Mouse (Mus musculus) forebrain, embryonic 14.5 days (tissue): Measurements from ENCODE around the gene Eef1akmt3. TPM values are rescaled to one million over a fixed set of nuclear protein-coding genes. Genes with fewer than 3 reads are reported as not detected.
"Not testable (repeated sequence)": the region's sequence is repeated elsewhere in the genome, so short reads cannot be mapped to it uniquely, and the experiment has no call there.

Experiments used
- ATAC-seq: fragments of 200-750 bp; cut with Nextera tagmentation; 2 replicates; pipeline ENCODE4 v1.8.0; 2017; ENCODE audit warnings: mild to moderate bottlenecking, moderate library complexity
- DNase-seq: peaks from one replicate; pipeline ENCODE4 v3.0.0-alpha.2; 2015; ENCODE audit warnings: low spot score
- H3K27ac ChIP-seq: fragments of 300-500 bp; sonication (generic); 2 replicates; pipeline ENCODE4 v1.5.1; 2014; ENCODE audit warnings: low read depth, mild to moderate bottlenecking, control low read depth, low read length, moderate library complexity
- H3K27me3 ChIP-seq: fragments of 300-500 bp; sonication (generic); replicated peaks from 2 replicates; pipeline ENCODE4 v1.6.1; 2014; ENCODE audit warnings: low read length, control low read depth, mixed read lengths; ENCODE audit not compliant: control insufficient read depth, insufficient read depth
- H3K36me3 ChIP-seq: fragments of 300-500 bp; sonication (generic); 2 replicates; pipeline ENCODE4 v1.6.1; 2014; ENCODE audit warnings: low read length, control low read depth; ENCODE audit not compliant: control insufficient read depth, insufficient read depth
- H3K4me1 ChIP-seq: fragments of 300-500 bp; sonication (generic); 2 replicates; pipeline ENCODE4 v1.6.1; 2014; ENCODE audit warnings: antibody characterized with exemption, low read length, control low read depth; ENCODE audit not compliant: control insufficient read depth, insufficient read depth
- H3K4me2 ChIP-seq: fragments of 300-500 bp; sonication (generic); 2 replicates; pipeline ENCODE4 v1.6.1; 2014; ENCODE audit warnings: mild to moderate bottlenecking, control low read depth, low read length
- H3K4me3 ChIP-seq: fragments of 300-500 bp; sonication (generic); 2 replicates; pipeline ENCODE4 v1.5.1; 2014; ENCODE audit warnings: low read depth, low read length, control low read depth
- H3K9ac ChIP-seq: fragments of 300-500 bp; sonication (generic); 2 replicates; pipeline ENCODE4 v1.6.1; 2014; ENCODE audit warnings: mild to moderate bottlenecking, low read length, control low read depth, moderate library complexity
- H3K9me3 ChIP-seq: fragments of 300-500 bp; sonication (generic); replicated peaks from 2 replicates; pipeline ENCODE4 v1.6.1; 2016; ENCODE audit warnings: low read length, control low read depth, mixed read lengths; ENCODE audit not compliant: control insufficient read depth
- WGBS: fragments of 180-500 bp; shearing (Covaris S2); extraction: QIAGEN DNeasy Blood & Tissue Kit; methylation state at CpG from one replicate; pipeline ENCODE4 v1.1.7; 2014; 5-methylcytosine and 5-hydroxymethylcytosine counted together
- polyA plus RNA-seq: library from polyadenylated mRNA; unstranded; fragments of >200 nt; fragmentation: Nextera tagmentation; extraction: Ambion mirVana; gene quantifications from 2 replicates; pipeline ENCODE4 v1.2.1, GENCODE M21; 2014

The Eef1akmt3 gene
- polyA plus RNA-seq, 1 experiment from 2014 or later = 0.06 TPM

- 91% methylated on average over 9 of the region's 9 CpGs for WGBS
- peaks cover 28% of the 10 kb centered on the region for H3K4me1 ChIP-seq
- no peak overlapping the region for H3K4me3 ChIP-seq
Measured at GRCm38 (mm10) chr10:127065981-127066380, 24.7 kb upstream of the Eef1akmt3 start.

DNA sequence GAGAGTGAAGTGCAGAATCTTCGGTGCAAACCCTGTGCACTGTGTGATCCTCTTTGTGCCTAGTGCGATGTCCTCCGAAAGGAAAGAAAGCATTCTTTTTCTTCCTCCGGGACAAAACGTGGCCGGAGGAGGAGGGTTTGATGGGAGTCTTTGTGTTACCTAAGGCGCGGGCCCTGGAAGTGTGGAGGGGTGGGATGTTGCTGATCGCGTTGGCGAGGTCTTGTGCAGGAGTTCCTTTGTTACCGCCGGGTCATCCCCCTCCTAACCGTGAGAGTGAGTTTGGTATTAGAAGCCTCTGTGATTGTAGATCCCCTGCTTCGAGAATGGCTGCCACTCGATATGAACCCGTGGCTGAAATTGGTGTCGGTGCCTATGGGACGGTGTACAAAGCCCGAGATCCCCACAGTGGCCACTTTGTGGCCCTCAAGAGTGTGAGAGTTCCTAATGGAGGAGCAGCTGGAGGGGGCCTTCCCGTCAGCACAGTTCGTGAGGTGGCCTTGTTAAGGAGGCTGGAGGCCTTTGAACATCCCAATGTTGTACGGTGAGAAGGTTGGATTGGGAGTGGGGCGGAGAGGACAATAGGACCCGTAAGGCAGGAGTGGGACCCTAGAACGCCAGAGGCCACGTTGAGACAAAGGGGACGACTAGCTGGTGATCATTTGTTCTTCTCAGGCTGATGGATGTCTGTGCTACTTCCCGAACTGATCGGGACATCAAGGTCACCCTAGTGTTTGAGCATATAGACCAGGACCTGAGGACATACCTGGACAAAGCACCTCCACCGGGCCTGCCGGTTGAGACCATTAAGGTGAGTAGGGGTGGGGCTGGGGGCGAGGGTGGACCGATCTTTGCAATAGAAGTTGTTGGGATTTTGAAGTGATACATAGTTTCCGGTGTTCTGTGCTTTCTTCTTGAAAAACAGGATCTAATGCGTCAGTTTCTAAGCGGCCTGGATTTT, 22.9 kb upstream of the Eef1akmt3 start:
- peak; percentile 45 for DNase-seq
- H3K27ac ChIP-seq = peak overlapping the region; percentile 85
- H3K27me3 ChIP-seq = no peaks in the 10 kb centered on the region
- peaks cover 29% of the 10 kb centered on the region for H3K4me1 ChIP-seq
- ATAC-seq = peak; percentile 5
- H3K36me3 ChIP-seq = peaks cover 44% of the 10 kb centered on the region
- H3K9me3 ChIP-seq = no peaks in the 10 kb centered on the region
- 13% methylated on average over 37 of the region's 37 CpGs for WGBS
- H3K4me3 ChIP-seq = peak overlapping the region; percentile 67
- peak overlapping the region; percentile 93 for H3K9ac ChIP-seq
- peak overlapping the region; percentile 94 for H3K4me2 ChIP-seq

More at GRCm38 (mm10) chr10:127065981-127066380, 24.7 kb upstream of the Eef1akmt3 start:
- Histone ChIP-seq H3K27ac (no peak overlapping the region), H3K4me2 (no peak overlapping the region), H3K9ac (no peak overlapping the region), H3K27me3 (no peaks in the 10 kb centered on the region), H3K36me3 (peaks cover 44% of the 10 kb centered on the region), H3K9me3 (no peaks in the 10 kb centered on the region)
- DNase-seq (no peak), ATAC-seq (no peak)

GRCm38 (mm10) chr10:127063239-127063872, 22.0 kb upstream of the Eef1akmt3 start, which contains the start of gene Cdk4:
TSS of gene Cdk4 (plus strand) at chr10:127063534.
- under 1% methylated on average over 43 of the region's 46 CpGs for WGBS

DNA sequence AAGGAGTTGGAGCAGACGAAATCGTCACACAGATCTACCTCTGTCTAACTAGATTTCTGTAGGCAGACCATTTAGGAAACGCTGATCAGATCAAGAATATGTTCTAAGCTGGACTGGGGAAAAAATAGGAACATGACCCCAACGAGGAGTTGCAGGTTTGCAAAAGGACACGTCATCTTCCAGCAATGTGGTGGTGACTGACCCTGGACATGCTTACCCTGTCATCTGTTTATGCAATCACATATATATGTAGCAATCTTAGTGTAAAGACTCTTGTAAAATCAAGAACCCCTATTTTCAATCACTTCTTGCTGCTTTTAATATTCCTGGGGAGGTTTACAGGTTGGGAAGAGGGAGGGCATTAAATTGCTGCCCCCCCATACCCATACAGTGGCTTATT, 21.2 kb upstream of the Eef1akmt3 start:
- H3K27ac ChIP-seq = peak overlapping the region; percentile 79; the same call in 1 of the 2 replicates
- peak overlapping the region; percentile 51 for H3K4me2 ChIP-seq
- H3K9ac ChIP-seq = no peak overlapping the region
- ATAC-seq (no peak), DNase-seq (no peak)
- peaks cover 26% of the 10 kb centered on the region for H3K4me1 ChIP-seq
- H3K27me3 ChIP-seq = no peaks in the 10 kb centered on the region
- WGBS = 78% methylated on average over 5 of the region's 5 CpGs
- H3K4me3 ChIP-seq = no peak overlapping the region
- H3K9me3 ChIP-seq = no peaks in the 10 kb centered on the region
- H3K36me3 ChIP-seq = peaks cover 33% of the 10 kb centered on the region

More at GRCm38 (mm10) chr10:127063239-127063872, 22.0 kb upstream of the Eef1akmt3 start, which contains the start of gene Cdk4:
- DNase-seq (peak; percentile 99), ATAC-seq (peak; percentile 89)
- Histone ChIP-seq H3K27ac (peak within 1 kb of the TSS; percentile 85), H3K27me3 (no peaks in the 10 kb centered on the region), H3K9ac (peak within 1 kb of the TSS; percentile 93), H3K9me3 (no peaks in the 10 kb centered on the region), H3K36me3 (peaks cover 40% of the 10 kb centered on the region), H3K4me2 (peak within 1 kb of the TSS; percentile 94), H3K4me1 (peaks cover 26% of the 10 kb centered on the region), H3K4me3 (peak within 1 kb of the TSS; percentile 67)

- H3K9ac ChIP-seq, H3K4me2 ChIP-seq, ATAC-seq, H3K27me3 ChIP-seq, DNase-seq, H3K4me3 ChIP-seq, H3K27ac ChIP-seq, H3K9me3 ChIP-seq: not testable (repeated sequence)
- WGBS = 85% methylated on average over 4 of the region's 4 CpGs
- H3K4me1 ChIP-seq = peaks cover 26% of the 10 kb centered on the region
- peaks cover 33% of the 10 kb centered on the region for H3K36me3 ChIP-seq
Measured at GRCm38 (mm10) chr10:127062101-127062500, 20.8 kb upstream of the Eef1akmt3 start.

DNA sequence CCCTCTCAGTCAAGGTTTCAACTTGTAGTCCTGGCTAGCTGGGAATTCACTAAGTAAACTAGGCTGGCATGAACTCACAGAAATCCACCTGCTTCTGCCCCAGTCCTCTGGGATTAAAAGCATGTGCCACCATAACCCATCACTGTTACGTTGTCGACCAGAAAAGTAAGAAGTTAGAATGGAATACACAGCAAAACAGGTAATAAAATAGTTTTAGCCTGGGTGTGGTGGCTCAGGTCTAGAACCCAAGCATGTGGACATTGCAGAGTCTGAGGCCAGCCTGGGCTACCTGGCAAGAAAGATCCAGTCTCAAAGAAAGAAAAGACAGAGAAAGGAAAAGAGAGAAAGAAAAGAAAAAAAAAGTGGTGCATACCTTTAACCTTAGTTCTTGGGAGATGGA, 20.2 kb upstream of the Eef1akmt3 start:
- H3K27ac ChIP-seq = peak overlapping the region; percentile 95
- peaks cover 26% of the 10 kb centered on the region for H3K4me1 ChIP-seq
- DNase-seq (no peak), ATAC-seq (no peak)
- peak overlapping the region; percentile 87 for H3K4me2 ChIP-seq
- H3K9me3 ChIP-seq = no peaks in the 10 kb centered on the region
- H3K9ac ChIP-seq = peak overlapping the region; percentile 97; the same call in 1 of the 2 replicates
- peaks cover 33% of the 10 kb centered on the region for H3K36me3 ChIP-seq
- 71% methylated on average over 2 of the region's 2 CpGs for WGBS
- H3K27me3 ChIP-seq = no peaks in the 10 kb centered on the region
- 0 out of 2 replicates have a peak overlapping the region, but pooled peaks have one; percentile 89 for H3K4me3 ChIP-seq

DNA sequence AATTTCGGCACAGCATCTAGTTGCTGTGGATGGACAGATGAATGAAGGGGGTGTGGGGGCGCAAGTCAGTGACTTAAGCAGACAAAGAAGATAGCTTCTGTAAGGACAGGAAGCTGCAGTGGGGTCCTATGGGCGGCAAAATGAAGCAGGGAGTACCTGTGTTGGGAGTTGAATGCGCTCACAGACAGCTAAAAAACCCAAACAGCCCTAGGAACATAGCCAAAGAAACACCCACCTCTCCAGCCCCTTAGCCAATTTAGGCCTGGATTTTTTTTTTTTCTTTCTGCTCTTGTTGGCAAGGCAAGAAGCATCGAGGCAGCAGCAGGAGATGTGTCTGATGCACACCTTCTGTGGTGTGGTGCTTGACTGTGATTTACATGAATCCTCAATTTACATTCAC, 19.8 kb upstream of the Eef1akmt3 start:
- DNase-seq (peak; percentile 49), ATAC-seq (no peak)
- H3K4me2 ChIP-seq = peak overlapping the region; percentile 87

DNA sequence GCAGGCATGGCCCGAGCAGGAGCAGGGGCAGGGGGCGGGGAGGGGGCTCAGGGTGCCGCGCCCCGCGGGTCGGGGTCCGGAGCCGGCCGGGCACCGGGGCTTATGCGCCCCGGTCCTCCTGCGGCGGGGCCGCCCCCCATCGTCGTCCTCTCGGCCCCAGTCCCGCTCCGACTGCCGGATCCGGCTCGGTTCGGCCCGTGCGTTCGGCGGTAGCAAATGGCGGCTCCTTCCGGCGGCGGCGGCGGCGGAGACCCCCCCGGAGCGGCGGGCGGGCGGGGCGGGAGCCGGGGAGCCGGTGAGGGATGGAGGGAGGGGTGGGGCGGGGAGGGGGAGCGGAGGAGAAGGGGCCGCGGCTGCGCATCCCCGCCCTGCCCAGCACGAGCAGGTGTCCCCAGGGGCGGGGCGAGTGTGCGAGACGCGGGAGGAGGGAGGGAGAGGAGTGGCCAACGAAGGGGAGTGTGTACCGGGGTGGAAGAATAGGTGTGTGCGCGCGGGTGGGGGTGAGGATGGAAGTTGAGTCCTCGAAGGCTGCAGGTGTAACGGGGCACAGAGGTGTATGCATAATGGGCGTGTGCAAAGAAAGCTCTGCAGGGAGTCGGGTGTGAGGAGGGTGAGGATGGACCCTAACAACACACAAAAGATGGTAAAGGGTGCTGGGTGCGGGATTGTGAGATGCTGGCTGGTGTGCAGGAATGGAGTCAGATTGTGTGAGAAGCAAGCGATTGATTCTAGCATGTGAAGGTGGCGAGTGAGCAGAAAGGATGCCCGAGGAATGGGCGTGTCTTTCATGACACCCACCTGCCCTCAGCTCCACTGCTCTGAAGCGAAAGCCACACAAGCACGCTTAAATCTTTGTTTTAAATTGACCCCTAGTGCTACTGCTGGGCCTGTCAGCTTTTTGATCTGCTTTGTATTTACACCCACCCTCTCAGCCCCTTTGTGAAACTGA, 18.9 kb upstream of the Eef1akmt3 start, which contains the start of gene March9:
TSS of gene March9 (minus strand) at position 217 of the 949 bp plus-strand sequence.
- peak within 1 kb of the TSS; percentile 89 for H3K4me3 ChIP-seq
- WGBS = under 1% methylated on average over 42 of the region's 72 CpGs
- H3K4me1 ChIP-seq = peaks cover 26% of the 10 kb centered on the region
- DNase-seq = peak; percentile 93
- H3K27me3 ChIP-seq = no peaks in the 10 kb centered on the region
- no peaks in the 10 kb centered on the region for H3K9me3 ChIP-seq
- H3K27ac ChIP-seq = peak within 1 kb of the TSS; percentile 95
- H3K9ac ChIP-seq = peak within 1 kb of the TSS; percentile 97
- peak; percentile 53 for ATAC-seq
- H3K36me3 ChIP-seq = peaks cover 33% of the 10 kb centered on the region
- H3K4me2 ChIP-seq = peak within 1 kb of the TSS; percentile 87

More for the DNA sequence above, 19.8 kb upstream of the Eef1akmt3 start:
- 10% methylated on average over 5 of the region's 5 CpGs for WGBS
- no peaks in the 10 kb centered on the region for H3K27me3 ChIP-seq
- H3K9me3 ChIP-seq = no peaks in the 10 kb centered on the region
- H3K36me3 ChIP-seq = peaks cover 33% of the 10 kb centered on the region
- peak overlapping the region; percentile 95 for H3K27ac ChIP-seq
- peak overlapping the region; percentile 89 for H3K4me3 ChIP-seq
- H3K4me1 ChIP-seq = peaks cover 26% of the 10 kb centered on the region
- H3K9ac ChIP-seq = peak overlapping the region; percentile 97
